Mouse (Mus musculus) bone marrow, adult 2 months (tissue): ENCODE measurements around the gene Ttc4. TPM values are rescaled to one million over a fixed set of nuclear protein-coding genes. Genes with fewer than 3 reads are reported as not detected.
A peak's percentile ranks its signal among the peaks of the same experiment; 100 is the strongest.

ENCODE experiments used
- H3K27ac ChIP-seq: fragments of 200-500 bp; 2 replicates; pipeline ENCODE4 v1.5.1; 2012; ENCODE audit warnings: low read depth, mild to moderate bottlenecking, control low read depth, inconsistent platforms, low read length; ENCODE audit not compliant: control insufficient read depth, poor library complexity, insufficient read depth
- H3K4me1 ChIP-seq: fragments of 200-500 bp; 2 replicates; pipeline ENCODE4 v1.6.1; 2011; ENCODE audit warnings: low read length; ENCODE audit not compliant: control insufficient read depth, insufficient read depth
- H3K4me3 ChIP-seq: fragments of 200-500 bp; replicated peaks from 2 replicates; pipeline ENCODE3; 2011; ENCODE audit warnings: mild to moderate bottlenecking, low read depth, low read length, control low read depth; ENCODE audit not compliant: control insufficient read depth
- CTCF ChIP-seq: fragments of 200-500 bp; IDR thresholded peaks from 2 replicates; pipeline ENCODE4 v1.5.1; 2011; ENCODE audit warnings: low read length, control low read depth; ENCODE audit not compliant: control insufficient read depth, insufficient read depth
- POLR2A ChIP-seq: fragments of 200-500 bp; IDR thresholded peaks from 2 replicates; pipeline ENCODE4 v1.6.1; 2011; ENCODE audit warnings: low read depth, mild to moderate bottlenecking, control low read depth, low read length, borderline replicate concordance; ENCODE audit not compliant: control insufficient read depth
- WGBS: fragments of 180-500 bp; shearing (Covaris S2); methylation state at CpG from one replicate; pipeline ENCODE4 v1.1.7; 2018; 5-methylcytosine and 5-hydroxymethylcytosine counted together
- polyA plus RNA-seq: library from polyadenylated mRNA; stranded (reverse); fragments of >200 nt; gene quantifications from 2 replicates; pipeline ENCODE4 v1.2.4, GENCODE M21; 2011; ENCODE audit warnings: low replicate concordance; ENCODE audit not compliant: missing spikeins, insufficient read depth, insufficient read length

Ttc4 gene
- polyA plus RNA-seq, 1 experiment, result 38.1 TPM

DNA sequence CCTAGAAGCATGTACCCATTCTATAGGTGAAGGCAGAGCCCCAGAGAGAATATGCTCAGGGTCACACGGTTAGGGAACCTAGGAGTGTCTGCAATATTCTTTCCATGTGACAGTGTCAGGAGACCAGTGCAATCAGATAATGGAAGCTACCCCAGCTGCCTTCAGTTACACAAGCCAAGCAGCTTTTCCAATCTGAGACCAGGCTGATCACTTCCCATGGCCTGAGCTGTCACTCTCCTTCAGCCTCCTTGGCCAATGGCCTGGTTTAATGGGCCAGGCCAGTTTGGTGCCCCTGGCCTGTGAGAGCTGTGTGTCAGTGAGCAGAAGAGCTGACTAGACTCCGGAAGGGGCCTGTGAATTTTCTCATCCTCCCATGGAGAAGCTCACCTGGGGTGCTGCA lies 13.5 kb downstream of the Ttc4 start:
- TF ChIP-seq POLR2A (no peak), CTCF (no peak)
- H3K27ac ChIP-seq, result no peak overlapping the region
- no peaks in the 10 kb centered on the region for H3K4me1 ChIP-seq
- WGBS, result 96% methylated on average over 2 of the region's 2 CpGs
- no peak overlapping the region for H3K4me3 ChIP-seq

DNA sequence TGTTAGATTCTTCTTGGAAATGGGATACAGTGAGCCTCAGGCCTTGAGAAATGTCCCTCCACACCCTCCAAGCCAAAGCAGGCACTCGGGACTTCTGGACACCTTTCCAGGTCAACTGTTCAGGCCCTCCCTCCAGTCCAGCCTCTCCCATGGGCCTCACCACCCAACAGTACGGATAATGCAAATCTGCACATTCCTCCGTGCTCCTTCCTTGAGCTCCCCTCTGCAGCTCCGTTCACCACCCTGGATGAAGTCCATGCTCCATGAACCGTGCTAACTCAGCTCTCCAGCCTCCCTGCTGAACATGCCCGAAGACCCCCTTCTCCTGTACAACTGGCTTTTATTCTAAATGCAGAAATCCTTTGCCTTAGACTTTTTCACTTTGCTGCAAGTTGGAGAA lies 14.0 kb downstream of the Ttc4 start:
- no peak overlapping the region for H3K4me3 ChIP-seq
- no peak overlapping the region for H3K27ac ChIP-seq
- 87% methylated on average over 6 of the region's 6 CpGs for WGBS
- no peak for TF ChIP-seq CTCF
- TF ChIP-seq POLR2A, result no peak
- no peaks in the 10 kb centered on the region for H3K4me1 ChIP-seq

DNA sequence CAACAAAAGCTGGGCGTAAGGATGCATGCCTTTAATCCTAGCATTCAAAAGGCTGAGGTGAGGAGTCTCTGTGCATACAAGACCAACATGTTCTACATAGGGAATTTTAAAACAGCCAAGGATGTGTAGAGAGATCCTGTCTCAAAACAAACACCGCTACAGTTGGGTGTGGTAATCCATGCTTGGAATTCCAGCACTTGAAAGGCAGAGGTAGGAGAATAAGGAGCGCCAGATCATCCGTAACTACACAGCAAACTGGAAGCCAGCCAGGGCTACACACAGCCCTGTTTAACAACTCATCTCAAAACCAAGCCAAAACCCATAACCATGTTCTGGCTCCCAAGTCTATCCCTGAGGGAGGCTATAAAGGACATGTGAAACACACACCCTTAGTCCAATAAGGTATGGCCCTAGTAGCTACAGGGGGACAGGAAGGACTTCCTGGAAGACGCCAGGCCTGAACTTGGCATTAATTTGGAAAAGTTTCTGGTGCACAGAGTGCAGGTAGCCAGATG lies 14.7 kb downstream of the Ttc4 start:
- TF ChIP-seq CTCF (no peak), POLR2A (no peak)
- H3K27ac ChIP-seq, result no peak overlapping the region
- 91% methylated on average over 5 of the region's 5 CpGs for WGBS

DNA sequence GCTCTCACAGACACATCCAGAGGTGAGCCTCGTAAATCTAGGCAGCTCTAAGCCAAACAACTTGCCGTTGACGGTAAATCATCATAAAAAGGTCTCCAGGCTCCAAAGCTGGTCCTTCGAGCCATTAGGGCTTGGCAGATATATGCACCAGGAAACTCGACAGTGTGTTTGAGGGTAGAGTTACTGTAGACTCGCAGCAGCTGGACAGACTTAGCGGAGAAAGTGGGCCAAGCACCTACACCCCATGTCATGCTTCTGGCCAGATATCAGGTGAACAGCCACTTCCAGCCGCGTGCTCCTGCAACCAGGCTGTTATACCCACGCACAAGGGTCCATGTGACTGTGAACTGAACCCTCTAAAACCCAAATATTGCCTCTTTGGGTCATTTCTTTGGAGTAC lies 23.1 kb downstream of the Ttc4 start:
- peaks cover 1% of the 10 kb centered on the region; the same call in 1 of the 2 replicates for H3K4me1 ChIP-seq
- 85% methylated on average over 10 of the region's 10 CpGs for WGBS
- no peak overlapping the region for H3K4me3 ChIP-seq
- TF ChIP-seq CTCF (no peak), POLR2A (no peak)
- no peak overlapping the region for H3K27ac ChIP-seq

More for the DNA sequence above, 14.7 kb downstream of the Ttc4 start:
- no peak overlapping the region for H3K4me3 ChIP-seq
- H3K4me1 ChIP-seq, result no peaks in the 10 kb centered on the region

DNA sequence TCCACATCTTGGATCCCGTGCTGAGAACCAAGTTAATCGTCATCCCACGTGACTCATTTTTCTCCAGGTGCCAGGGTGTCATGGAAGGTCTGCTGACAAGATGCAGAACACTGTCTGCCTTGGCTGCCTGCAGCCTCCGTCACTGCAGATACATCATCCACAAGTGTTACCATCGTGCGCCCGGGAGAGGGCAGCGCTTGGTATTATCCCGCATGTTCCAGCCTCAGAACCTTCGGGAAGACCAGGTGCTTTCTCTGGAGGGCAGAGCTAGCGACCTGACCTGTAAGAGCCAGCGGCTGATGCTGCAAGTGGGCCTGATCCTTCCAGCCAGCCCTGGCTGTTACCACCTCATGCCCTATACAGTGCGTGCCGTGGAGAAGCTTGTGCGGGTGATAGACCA lies 25.7 kb downstream of the Ttc4 start:
- H3K4me1 ChIP-seq, result peaks cover 1% of the 10 kb centered on the region; the same call in 1 of the 2 replicates
- 93% methylated on average over 15 of the region's 15 CpGs for whole genome bisulfite sequencing
- TF ChIP-seq POLR2A (no peak), CTCF (no peak)
- no peak overlapping the region for H3K4me3 ChIP-seq
- H3K27ac ChIP-seq, result no peak overlapping the region

DNA sequence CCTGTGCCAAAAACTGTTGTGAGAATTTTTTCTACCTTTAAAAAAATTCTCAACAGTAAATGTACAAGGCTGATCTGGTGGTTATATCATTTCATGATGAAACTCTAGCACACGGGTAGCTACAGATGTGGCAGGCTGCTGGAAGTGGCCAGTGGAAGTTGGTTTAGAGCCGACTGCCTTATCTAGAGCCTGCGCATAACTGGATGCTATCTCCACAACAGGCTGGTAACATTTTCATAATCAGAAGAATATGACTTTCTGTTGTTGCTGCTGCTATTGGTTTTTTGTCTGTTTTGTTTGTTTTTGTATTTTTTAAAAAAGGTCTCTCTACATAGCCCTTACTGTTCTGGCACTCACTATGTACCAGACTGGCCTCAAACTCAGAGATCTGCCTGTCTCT lies 26.2 kb downstream of the Ttc4 start:
- Histone ChIP-seq H3K27ac (no peak overlapping the region), H3K4me3 (no peak overlapping the region), H3K4me1 (peaks cover 1% of the 10 kb centered on the region; the same call in 1 of the 2 replicates)
- TF ChIP-seq CTCF, result no peak
- no peak for TF ChIP-seq POLR2A
- 63% methylated on average over 3 of the region's 3 CpGs for WGBS

DNA sequence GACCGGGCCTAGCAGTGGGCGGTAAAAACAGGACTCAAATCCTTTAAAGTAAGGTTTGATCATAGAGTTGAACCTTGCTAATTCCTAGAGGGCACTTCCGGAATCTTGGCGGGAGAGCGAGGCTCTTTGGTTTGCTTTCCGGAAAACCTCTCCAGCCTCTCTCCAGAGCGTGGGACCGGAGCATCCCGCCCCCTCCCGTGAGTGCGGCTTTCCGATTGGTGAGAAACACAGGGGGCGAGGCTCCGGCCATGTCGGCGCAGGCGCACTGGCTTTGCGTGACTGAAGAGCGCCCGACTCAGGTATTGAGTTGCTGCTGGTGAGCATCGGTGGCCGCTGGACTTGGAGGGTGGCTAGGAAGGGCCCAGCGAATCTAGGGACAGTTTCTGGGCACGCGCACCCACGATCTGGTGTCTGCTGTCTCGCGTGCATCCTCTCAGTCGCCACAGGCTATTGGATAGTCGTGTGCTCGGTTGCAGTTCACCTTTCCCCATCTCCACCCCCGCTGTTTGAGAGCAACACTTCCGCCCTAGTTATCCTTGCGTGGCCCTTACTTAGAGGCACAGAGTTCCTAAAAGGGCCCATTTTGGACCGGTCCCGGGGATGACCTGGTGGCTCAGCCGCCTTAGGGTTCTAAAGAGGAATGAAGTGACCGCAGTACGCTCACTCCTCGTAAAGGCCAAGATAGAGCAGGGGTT lies 27.8 kb downstream of the Ttc4 start, which contains the start of gene Pars2:
Pars2 (plus strand) TSS at position 237 of the 695 bp plus-strand sequence.
- 3% methylated on average over 40 of the region's 40 CpGs for WGBS
- Histone ChIP-seq H3K27ac (no peak within 1 kb of the TSS), H3K4me3 (peak within 1 kb of the TSS; percentile 100), H3K4me1 (peaks cover 1% of the 10 kb centered on the region; the same call in 1 of the 2 replicates)
- TF ChIP-seq CTCF, result no peak
- peak; percentile 79; the same call in 1 of the 2 replicates for TF ChIP-seq POLR2A

DNA sequence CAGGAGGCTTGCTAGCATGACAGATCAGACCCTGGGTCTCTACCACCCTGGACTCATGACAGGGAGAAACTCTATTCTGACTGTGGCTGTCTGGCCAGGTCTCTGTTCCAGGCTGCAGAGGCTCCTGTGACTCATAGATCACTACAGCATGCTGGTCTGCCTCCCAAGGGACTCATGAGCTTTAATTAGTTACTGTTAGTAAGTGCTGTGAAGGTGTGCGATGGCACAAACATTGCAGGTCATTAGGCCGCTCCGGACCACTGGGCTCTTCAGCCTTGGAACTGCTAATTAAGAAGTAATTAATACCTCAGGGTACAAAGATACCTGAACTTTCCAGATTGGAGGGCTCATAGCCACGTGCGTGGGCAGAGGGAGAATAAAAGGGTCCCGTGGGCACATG lies 31.6 kb downstream of the Ttc4 start:
- Histone ChIP-seq H3K4me1 (peaks cover 1% of the 10 kb centered on the region; the same call in 1 of the 2 replicates), H3K4me3 (no peak overlapping the region), H3K27ac (no peak overlapping the region)
- 83% methylated on average over 6 of the region's 6 CpGs for WGBS
- TF ChIP-seq POLR2A (no peak), CTCF (no peak)
